Mouse (Mus musculus) spleen, adult 18-20 months (tissue): ENCODE results near the gene Rnf43.

ENCODE experiments used
- DNase-seq, 2 experiments: peaks; one replicate each; pipeline ENCODE4 v3.0.0; 2022; ENCODE audit warnings: mixed read lengths in 2 of 2

Gene Rnf43

DNA sequence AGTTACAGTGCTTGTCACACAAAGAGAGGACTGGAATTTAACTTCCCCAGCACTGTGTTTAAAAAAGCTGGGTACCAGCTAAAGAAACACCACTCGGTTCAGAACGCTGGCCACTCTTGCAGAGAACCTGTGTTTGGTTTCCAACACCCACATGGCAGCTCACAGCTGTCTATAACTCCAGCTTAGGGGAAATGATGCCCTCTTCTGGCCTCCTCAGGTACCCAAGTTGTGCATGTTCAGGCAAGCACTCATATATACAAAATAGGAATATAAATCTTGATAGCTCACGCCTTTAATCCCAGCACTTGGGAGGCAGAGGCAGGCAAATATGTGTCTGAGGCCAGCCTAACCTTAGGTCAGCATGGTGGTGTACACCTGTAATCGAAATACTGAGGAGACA is 53.5 kb downstream of the Rnf43 start:
- DNase-seq, result no peak

DNA sequence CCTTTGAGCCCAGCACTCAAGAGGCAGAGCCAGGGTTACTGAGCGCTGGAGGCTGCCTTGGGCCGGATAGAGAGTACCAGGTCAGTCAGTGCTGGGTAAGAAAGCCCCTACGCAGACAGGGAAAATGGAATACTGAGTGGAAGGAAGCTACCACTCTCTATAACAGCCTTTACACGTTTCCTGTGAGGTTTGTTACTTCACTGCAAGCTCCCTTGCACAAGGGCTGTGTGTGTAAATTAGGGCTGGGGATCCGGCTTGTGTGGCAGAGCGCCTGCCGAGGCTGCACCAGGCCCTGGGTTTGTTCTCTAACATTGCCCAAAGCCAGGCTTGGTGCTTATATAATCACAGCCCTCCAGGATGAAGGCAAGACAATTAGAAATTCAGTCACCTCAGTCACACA is 57.0 kb downstream of the Rnf43 start:
- no peak for DNase-seq

DNA sequence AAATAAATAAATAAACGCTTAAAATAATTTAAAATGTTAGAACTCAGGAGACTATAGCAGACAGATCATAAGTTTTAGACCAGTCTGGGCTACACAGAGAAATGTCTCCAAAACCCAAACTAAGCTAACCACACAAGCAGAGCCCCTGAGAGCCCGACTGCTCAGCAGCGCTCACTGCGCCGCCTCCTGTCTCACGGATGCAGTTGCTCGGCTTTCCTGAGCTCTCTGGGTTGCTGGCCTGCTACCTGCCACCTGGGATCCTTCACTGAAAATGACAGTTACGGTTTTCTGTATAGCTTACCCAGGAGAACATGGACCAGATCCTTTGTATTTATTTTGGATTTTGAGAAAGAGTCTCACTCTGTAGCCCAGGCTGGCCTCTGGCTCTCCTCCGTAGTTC is 57.8 kb downstream of the Rnf43 start:
- no peak for DNase-seq

DNA sequence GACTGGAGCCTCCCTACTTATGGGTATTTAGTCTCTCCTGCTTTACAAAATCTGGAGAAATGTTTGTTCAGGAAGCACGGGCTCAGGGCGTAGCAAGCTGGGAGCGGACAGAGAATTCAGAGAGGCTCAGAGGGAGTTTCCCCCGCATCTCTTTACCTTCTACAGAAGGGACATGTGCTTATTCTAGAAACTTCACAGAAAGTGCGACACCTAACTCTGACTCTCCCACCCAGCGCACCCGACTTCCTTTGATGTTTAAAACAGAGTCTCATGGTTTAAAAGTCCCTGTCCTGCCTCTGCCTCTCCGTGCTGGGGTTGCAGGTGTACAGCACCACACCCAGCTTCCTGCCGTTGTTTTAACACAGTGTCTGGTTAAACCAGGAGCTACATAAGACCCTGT is 58.3 kb downstream of the Rnf43 start:
- DNase-seq, result peak; percentile 34 to 37

DNA sequence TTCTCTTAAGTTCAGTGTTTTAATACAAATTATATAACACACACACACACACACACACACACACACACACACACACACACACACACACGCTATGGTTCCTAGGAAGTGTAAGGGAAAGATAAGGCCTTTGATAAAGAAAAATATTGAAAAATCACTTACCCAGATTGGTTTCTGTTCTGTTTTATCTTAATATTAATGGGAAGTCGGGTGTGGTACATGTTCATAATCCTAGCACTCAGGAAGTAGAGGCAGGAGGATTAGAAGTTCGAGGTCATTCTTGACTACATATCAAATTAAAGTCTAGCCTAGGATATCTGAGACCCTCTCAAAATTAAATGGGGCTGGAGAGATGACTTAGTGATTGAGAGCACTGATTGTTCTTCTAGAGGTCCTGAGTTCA is 59.6 kb downstream of the Rnf43 start:
- no peak for DNase-seq

DNA sequence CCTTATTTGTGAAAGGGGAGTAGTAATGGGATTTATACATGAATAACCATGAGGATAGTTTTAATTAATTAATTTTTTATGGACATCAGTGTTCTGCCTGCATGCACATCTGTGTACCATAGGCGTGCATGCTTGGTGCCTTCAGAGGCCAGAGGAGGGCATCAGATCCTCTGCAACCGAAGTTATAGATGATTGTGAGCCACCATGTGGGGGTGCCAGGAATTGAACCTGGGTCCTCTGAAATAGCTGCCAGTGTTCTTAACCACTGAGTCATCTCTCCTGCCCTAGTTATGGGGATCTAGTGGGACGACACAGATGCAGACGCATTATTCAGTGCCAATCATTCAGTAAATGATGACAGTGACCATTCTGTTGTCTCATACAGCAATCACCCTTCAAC is 60.4 kb downstream of the Rnf43 start:
- DNase-seq, result no peak

DNA sequence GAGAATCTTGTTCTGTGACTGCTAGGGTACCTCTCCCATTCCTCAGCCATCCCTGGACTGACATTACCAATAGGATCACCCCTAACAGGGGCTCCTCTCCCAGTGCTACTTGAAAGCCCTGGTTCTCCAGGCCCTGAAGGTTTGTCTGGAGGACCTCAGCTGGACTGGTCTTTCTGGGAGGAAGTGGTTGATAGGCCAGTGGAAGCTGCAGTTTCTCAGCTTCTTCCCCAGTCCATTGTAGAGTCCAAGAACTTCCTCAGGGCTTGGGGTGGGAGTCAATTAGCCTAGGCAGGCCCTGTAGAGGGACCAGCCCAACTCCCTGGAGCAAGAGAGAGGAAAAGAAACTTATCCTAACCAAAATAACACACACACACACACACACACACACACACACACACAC is 63.0 kb downstream of the Rnf43 start:
- DNase-seq, result no peak

DNA sequence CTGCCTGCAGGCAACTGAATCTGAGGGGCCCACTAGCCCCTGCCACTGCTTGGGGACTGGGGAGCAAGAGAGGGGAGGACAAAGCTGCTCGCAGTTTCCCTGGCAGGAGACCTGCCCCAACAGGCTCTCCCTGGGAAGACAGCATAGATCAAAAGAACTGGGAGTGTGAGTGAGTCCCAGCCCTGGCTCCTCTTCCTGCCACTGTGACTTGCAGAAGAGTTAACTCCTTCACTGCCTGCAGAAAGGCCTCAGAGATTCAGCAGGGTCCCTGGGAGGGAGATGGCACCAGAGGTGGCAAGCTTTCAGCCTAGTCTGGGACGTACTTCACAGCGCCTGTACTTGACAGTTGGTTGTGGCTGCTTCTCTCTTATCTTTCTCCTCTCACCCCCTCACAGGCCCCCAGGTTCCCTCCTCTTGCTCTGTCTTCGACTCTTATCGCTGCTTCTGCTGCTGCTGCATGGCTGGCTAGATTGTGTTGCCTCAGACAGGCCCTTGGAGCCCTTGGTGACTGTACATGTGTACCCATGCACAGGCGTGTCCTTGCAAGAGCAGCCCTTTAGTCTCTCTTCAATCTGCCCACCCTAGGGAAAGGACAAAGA is 63.5 kb downstream of the Rnf43 start:
- DNase-seq, result no peak

DNA sequence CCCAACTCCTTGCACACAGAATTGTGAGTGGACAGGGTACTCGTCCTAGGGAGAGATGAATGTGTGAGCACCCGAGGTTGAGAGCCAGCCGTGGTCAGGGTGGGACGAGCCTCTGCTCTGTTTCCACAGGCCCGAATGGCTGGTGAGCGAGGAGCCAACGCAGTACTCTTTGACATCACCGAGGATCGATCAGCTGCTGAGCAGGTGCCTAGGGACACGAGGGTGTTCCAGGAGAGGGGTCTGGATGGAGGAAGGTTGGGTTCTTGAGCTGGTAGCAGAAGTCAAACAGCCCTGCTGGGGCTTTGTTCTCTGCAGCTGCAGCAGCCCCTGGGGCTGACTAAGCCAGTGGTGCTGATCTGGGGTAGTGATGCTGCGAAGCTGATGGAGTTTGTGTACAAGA is 64.5 kb downstream of the Rnf43 start:
- no peak for DNase-seq

DNA sequence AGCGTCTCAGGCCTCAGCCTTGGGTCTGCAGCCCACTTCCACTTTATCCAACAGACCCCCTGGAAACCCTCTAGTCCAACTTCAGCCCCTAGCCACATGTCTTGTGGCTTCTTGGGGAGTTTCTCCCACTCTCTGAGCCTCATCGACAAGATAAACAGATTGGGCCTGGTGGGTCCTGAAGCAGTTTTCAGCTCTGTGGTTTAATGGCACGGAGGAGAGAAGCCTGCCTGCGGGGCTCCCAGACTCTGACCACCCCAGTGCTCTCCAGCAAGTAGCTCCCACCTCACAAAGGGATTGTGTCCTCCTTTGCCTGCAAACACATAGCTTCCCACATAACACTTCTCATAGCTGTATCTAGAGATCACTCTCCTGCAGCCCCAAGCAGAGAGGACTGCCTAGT is 64.9 kb downstream of the Rnf43 start:
- no peak for DNase-seq

DNA sequence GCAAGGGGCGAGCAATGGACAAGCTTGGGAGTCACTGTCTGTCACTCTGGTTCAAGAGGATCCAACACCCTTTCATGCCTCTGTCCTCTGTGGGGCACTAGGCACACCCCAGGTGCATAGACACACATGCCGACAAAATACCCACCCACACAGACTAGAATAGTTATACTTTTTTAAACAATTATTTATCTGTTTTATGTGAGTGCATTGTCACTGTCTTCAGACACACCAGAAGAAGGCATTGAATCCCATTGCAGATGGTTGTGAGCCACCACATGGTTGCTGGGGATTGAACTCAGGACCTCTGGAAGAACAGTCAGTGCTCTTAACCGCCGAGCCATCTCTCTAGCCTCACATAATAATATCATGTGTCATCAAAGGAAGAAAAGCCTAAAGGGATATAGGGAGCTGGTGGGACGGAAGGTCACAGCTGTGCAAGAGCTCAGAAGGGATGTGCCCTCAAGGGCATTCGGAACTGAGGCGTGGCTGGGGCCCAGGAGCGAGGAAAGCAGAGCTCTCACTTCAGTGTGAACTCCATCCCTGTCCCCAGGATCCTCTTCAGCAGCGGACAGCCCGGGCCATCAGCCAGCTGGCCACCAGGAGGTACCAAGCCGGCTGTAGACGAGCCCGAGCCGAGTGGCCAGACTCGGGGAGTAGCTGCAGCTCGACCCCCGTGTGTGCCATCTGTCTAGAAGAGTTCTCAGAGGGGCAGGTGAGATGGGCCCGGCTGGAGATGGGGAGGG is 66.5 kb downstream of the Rnf43 start:
- DNase-seq, result no peak

DNA sequence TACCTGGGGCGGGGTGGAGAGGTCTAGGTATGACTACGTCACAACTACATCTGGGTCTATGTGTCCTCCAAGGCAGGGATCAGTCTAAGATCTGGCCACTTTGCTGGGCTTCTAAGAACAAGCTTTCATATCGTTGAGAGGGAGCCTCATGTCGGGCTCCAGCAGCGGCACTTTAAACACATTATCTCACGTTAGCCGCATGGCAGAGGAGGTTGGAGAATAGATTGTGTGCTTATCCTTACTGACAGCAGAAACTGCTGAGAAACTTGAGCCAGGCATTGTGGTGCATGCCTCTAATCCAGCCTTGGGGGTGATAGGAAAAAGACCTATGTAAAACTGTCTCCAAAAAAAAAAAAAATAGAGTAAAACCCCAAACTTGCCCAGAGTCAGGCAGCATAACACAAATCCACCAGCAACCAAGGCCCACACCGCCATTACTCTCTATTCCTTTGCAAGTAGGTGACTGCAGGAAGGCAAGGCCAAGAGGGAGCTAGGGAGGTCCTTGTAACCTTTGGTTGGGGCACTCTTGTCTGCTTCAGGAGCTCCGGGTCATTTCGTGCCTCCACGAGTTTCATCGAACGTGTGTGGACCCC is 67.2 kb downstream of the Rnf43 start:
- DNase-seq, result no peak

DNA sequence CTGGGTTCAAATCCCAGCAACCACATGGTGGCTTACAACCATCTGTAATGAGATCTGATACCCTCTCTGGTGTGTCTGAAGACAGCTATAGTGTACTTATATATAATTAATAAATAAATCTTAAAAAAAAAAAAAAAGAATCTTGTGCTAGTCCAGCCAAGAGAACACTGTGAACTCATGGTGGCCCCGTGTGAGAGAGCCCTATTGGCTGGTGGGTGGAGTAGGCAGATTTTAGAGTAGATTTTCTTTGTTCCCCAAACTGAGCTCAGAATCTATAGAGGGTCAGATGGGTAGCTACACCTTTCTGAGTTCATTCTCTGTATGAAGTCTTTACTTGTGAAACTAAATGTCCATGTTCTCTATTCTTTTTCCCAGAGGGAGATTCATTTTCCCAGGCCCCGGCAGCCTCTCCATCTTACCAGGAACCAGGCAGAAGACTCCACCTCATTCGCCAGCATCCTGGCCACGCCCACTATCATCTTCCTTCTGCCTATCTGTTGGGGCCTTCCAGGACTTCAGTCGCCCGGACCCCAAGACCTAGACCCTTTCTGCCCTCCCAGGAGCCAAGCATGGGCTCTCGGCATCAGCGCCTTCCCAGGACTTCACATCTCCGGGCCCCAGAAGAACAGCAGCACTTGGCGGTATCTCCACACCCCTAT is 68.3 kb downstream of the Rnf43 start:
- DNase-seq, result no peak

DNA sequence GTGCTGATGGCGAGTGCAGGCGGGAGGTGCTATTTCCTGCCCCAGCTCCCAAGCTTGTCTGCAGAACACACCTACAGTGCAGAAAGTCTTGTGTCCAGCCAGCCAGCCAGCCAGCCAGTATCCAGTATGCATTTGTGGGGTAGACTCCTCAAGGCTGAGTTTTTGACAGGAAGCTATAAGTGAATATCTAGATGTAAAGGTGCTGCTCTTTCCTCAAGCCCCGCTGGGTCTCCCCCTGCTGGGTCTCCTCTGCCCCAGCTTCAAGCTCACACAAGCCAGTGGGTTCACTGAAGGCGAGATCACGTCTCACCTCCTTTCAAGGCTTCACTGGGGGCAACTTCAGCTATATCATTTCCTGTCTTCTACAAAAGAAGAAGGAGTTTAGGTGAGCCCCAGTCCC is 71.8 kb downstream of the Rnf43 start:
- DNase-seq, result peak in 1 of 2 experiments; percentile 43

DNA sequence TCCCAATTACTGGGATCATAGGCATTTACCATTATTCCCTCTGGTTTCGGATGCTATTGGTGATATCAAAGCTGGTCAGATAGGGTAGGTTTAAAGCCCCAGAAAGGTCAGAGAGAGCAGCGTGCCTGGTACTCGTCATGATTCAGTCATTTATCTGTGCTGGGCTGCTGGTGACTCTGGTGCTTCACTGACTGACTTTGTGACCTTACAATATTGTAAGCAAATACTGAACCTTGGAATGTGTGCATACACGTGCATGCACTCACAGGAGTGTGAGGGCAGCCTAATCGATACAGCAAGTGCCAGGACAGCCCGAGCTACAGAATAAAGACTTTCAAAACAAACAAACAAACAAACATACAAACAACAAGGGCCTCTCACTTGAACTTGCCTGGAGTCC is 73.2 kb downstream of the Rnf43 start:
- no peak for DNase-seq

DNA sequence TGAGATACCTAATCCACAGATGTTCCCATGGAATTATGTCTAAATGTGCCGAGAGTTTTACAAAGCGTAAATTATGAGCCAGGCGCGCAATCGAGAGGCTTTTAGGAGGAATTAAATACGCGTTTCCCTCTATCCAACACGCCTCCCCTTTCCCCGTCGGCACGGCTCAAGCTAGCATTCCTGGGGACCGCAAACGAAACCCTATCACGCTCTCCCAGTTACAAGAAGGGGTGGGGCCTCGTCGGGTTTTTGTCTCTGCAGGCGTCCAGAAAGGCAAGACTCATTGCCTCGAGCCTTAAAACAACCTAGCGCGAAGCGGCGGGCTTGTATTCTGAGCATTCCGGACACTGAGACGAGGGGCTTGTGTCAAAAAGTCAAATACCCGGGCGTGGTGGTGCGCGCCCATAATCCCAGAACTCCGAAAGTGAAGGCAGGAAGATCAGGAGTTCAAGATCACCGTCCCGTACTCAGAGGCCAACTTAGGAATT is 74.2 kb downstream of the Rnf43 start:
- DNase-seq, result peak; percentile 56 to 62

DNA sequence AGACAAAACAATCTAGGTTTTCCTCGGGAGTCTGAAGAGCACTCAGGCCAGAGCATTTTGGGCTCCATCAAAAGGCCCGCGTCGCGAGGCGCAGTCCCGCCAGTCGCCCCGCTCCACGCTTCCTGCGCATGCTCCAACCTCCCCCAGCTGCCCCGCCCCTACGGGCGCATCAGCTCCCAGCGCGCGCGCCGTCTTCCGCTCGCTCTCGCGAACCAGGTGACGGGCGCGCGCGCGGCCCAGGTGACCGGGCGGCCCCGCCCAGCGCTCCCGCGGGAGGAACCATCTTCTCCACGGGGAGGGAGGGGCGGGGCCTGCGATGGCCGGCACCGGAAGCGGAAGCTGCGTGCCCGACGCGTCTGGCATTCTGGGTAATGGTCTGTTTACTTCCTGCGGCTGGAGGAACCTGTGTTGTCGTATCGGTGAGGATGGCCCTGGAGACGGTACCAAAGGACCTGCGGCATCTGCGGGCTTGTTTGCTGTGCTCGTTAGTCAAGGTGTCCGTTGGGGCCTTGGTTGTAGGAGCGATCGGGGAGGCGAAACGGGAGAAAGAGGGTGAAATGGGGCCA is 74.7 kb downstream of the Rnf43 start, which contains the start of gene Supt4a:
TSS of gene Supt4a (plus strand) at position 378 of the 566 bp plus-strand sequence.
- peak; percentile 95 to 99 for DNase-seq

DNA sequence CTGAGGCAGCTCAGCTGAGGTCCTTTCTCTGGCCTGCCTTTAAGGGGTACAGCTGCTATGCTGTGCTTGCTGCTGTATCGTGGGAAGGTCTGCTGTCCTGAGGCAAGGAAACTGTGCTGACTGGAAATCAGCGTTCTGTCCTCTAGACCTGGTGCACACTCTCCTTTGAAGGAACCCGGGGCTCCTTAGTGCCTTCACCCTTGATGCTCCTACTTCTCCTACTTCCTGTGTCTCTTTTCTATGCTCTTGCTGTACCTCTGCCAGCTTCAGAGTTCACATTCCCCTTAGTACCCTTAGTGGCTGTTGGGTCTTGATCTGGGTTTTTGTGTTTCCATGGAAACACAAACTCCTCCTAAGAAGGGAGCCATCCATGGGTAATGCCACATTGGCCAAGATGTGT is 81.2 kb downstream of the Rnf43 start:
- DNase-seq, result no peak

DNA sequence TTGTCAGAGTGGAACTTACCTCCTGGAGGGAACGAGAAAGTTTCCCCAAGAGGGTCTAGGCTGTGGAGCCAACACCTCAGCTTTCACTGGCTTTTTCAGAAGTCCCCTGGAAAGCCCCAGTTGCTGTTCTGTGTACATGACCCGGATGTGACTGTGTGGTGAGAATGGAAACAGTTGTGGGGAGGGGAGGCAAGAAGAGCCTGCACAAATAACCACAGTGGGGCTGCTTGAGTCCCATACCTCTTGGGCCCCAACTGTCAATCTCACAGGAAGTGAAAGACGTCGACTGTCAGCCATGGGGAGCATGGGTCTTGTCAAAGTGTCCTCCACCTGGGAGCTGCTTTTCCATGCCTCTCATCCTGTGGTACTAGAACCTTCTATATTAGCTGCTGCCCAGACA is 82.4 kb downstream of the Rnf43 start:
- DNase-seq, result peak; percentile 58 to 72

DNA sequence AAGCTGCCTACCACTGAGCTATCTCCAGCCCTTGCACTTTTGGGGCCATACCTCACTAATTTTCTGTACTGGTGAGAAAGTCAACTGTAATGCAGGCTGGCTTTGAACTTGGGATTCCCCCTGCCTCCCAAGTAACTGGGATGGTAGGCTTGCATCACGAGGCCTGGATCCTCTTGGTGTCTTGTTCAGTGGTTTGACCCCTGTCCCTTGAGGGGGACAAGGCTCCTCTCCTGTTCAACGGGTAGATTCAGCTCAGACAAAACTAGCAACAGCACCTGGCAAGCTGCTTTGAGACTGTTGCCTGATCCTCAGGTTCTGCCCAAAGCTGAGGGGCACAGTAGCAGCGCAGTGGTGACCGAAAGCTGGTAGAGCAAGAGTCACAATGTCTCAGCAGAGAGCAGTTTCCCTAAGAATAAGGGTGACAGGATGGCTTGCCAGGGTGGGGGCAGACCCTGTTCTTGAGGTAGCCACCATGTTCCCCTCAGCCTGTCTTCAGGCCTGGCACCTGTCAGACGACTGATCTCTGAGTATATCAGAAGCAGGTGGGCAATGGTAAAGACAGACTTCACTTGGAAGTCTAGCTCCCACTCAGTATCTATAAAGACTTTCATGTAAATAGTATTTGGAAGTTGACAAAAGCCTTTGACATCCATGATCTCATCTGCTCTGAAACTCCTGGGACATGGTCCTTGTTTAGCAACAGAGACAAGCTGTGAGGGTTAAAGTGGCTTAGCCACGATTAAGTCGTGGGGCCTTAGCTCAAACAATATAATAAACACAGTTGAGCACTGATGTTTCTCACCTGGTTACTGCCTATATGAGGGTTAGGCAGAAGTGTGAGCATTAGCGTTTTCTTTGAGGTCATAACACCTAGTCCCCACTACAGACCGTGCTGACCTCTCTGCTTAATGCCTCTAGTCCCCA is 83.4 kb downstream of the Rnf43 start:
- DNase-seq, result peak; percentile 13 to 24

DNA sequence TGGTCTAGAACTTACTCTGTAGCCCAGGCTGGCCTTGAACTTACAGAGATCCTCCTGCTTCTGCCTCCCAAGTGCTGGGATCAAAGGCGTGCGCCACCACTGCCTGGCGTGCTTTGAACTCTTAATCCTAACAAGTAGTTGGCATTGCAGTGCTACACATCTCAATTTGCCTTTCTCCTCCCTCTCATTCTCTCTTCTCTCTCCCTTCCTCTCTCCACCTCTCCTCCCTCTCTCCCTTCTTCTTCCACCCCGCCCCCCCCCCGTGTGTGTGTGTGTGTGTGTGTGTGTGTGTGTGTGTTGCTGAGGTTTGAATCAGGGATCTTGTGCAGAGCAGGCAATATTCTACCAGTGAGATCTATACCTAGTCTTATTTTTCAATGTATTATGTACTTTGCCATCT is 84.8 kb downstream of the Rnf43 start:
- DNase-seq, result no peak

DNA sequence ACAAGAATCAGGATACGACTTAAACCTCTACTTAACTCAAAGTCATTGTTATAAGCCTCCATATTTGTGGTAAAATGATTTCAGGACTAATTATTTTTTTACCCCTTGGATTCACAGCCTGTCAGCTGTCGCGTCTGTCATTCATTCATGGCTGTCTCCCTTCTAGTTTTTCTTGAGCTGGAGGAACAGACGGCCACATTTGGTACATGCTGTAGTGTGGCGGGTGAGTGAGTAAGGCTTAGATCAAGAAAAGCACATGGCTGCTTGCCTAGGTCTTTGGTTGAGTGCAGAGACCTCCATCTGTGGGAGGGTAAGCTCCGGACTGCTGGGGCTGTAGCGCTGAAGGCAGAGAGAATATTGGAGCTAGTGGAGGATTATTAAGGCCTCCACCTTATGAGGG is 85.2 kb downstream of the Rnf43 start:
- DNase-seq, result no peak
